Mouse (Mus musculus) heart, embryonic 13.5 days (tissue): ENCODE results near the gene Gipc2. TPM values are rescaled to one million over a fixed set of nuclear protein-coding genes. Genes with fewer than 3 reads are reported as not detected.

ENCODE experiments used
- ATAC-seq: fragments of 200-750 bp; cut with Nextera tagmentation; 2 replicates; pipeline ENCODE4 v1.8.0; 2017; ENCODE audit warnings: moderate TSS enrichment; ENCODE audit not compliant: insufficient number of reproducible peaks, low FRiP score, low TSS enrichment; ENCODE audit errors: extremely low read depth
- H3K27ac ChIP-seq: fragments of 300-500 bp; sonication (generic); replicated peaks from 2 replicates; pipeline ENCODE4 v1.5.1; 2015; ENCODE audit warnings: moderate library complexity, mild to moderate bottlenecking, inconsistent platforms
- H3K27me3 ChIP-seq: fragments of 300-500 bp; sonication (generic); replicated peaks from 2 replicates; pipeline ENCODE4 v1.6.1; 2015; ENCODE audit warnings: mild to moderate bottlenecking, inconsistent platforms
- H3K36me3 ChIP-seq: fragments of 300-500 bp; sonication (generic); 2 replicates; pipeline ENCODE4 v1.6.1; 2015; ENCODE audit warnings: mild to moderate bottlenecking, inconsistent platforms
- H3K4me1 ChIP-seq: fragments of 300-500 bp; sonication (generic); 2 replicates; pipeline ENCODE4 v1.6.1; 2015; ENCODE audit warnings: inconsistent platforms
- H3K4me2 ChIP-seq: fragments of 300-500 bp; sonication (generic); 2 replicates; pipeline ENCODE4 v1.6.1; 2015; ENCODE audit warnings: inconsistent platforms, mild to moderate bottlenecking, moderate library complexity
- H3K4me3 ChIP-seq: fragments of 300-500 bp; sonication (generic); 2 replicates; pipeline ENCODE4 v1.5.1; 2015; ENCODE audit warnings: moderate library complexity, mild to moderate bottlenecking, inconsistent platforms
- H3K9ac ChIP-seq: fragments of 300-500 bp; sonication (generic); 2 replicates; pipeline ENCODE4 v1.6.1; 2015; ENCODE audit warnings: inconsistent platforms, mild to moderate bottlenecking, moderate library complexity
- H3K9me3 ChIP-seq: fragments of 300-500 bp; sonication (generic); 2 replicates; pipeline ENCODE4 v1.6.1; 2016; ENCODE audit warnings: inconsistent platforms
- whole genome bisulfite sequencing: fragments of 180-500 bp; shearing (Covaris S2); methylation state at CpG from one replicate; pipeline ENCODE4 v1.1.7; 2015; ENCODE audit warnings: mixed read lengths; 5-methylcytosine and 5-hydroxymethylcytosine counted together
- polyA plus RNA-seq: library from polyadenylated mRNA; unstranded; fragments of >200 nt; fragmentation: Nextera tagmentation; extraction: Ambion mirVana; gene quantifications from 2 replicates; pipeline ENCODE4 v1.2.1, GENCODE M21; 2015

The Gipc2 gene
- polyA plus RNA-seq, 1 experiment from 2014 or later, result 4.6 TPM

GRCm38 (mm10) chr3:152114786-152115185, 51.2 kb downstream of the Gipc2 start:
- no peaks in the 10 kb centered on the region for H3K9me3 ChIP-seq
- peaks cover 7% of the 10 kb centered on the region; the same call in 1 of the 2 replicates for H3K27me3 ChIP-seq
- no peak overlapping the region for H3K4me3 ChIP-seq
- H3K36me3 ChIP-seq, result no peaks in the 10 kb centered on the region
- peaks cover 48% of the 10 kb centered on the region for H3K4me1 ChIP-seq
- peak; percentile 91 for ATAC-seq
- H3K9ac ChIP-seq, result no peak overlapping the region
- 7% methylated on average over 10 of the region's 10 CpGs for WGBS
- H3K27ac ChIP-seq, result peak overlapping the region; percentile 69
- H3K4me2 ChIP-seq, result peak overlapping the region; percentile 54

GRCm38 (mm10) chr3:152114222-152114621, 51.8 kb downstream of the Gipc2 start:
- Histone ChIP-seq H3K9ac (no peak overlapping the region), H3K4me3 (no peak overlapping the region), H3K4me2 (peak overlapping the region; percentile 54), H3K27me3 (peaks cover 10% of the 10 kb centered on the region; the same call in 1 of the 2 replicates), H3K36me3 (no peaks in the 10 kb centered on the region), H3K4me1 (peaks cover 45% of the 10 kb centered on the region), H3K27ac (peak overlapping the region; percentile 69), H3K9me3 (no peaks in the 10 kb centered on the region)
- 44% methylated on average over 4 of the region's 4 CpGs for WGBS
- ATAC-seq, result no peak

- WGBS, result 67% methylated on average over 7 of the region's 7 CpGs
- peaks cover 10% of the 10 kb centered on the region; the same call in 1 of the 2 replicates for H3K27me3 ChIP-seq
- no peaks in the 10 kb centered on the region for H3K36me3 ChIP-seq
- no peaks in the 10 kb centered on the region for H3K9me3 ChIP-seq
- no peak overlapping the region for H3K27ac ChIP-seq
- H3K4me1 ChIP-seq, result peaks cover 45% of the 10 kb centered on the region
- no peak overlapping the region for H3K4me3 ChIP-seq
- no peak overlapping the region for H3K4me2 ChIP-seq
- no peak overlapping the region for H3K9ac ChIP-seq
- ATAC-seq, result no peak
Measured at GRCm38 (mm10) chr3:152113496-152113895, 52.5 kb downstream of the Gipc2 start.

GRCm38 (mm10) chr3:152112664-152113063, 53.4 kb downstream of the Gipc2 start:
- peaks cover 47% of the 10 kb centered on the region for H3K4me1 ChIP-seq
- no peaks in the 10 kb centered on the region for H3K36me3 ChIP-seq
- H3K9ac ChIP-seq, result no peak overlapping the region
- no peak for ATAC-seq
- 84% methylated on average over 8 of the region's 8 CpGs for WGBS
- H3K4me3 ChIP-seq, result no peak overlapping the region
- no peaks in the 10 kb centered on the region for H3K9me3 ChIP-seq
- H3K27me3 ChIP-seq, result peaks cover 10% of the 10 kb centered on the region; the same call in 1 of the 2 replicates
- no peak overlapping the region for H3K27ac ChIP-seq
- no peak overlapping the region for H3K4me2 ChIP-seq

GRCm38 (mm10) chr3:152111482-152111881, 54.5 kb downstream of the Gipc2 start:
- H3K27ac ChIP-seq, result no peak overlapping the region
- peaks cover 10% of the 10 kb centered on the region; the same call in 1 of the 2 replicates for H3K27me3 ChIP-seq
- H3K9me3 ChIP-seq, result no peaks in the 10 kb centered on the region
- H3K36me3 ChIP-seq, result no peaks in the 10 kb centered on the region
- no peak for ATAC-seq
- H3K4me3 ChIP-seq, result 0 out of 2 replicates have a peak overlapping the region, but pooled peaks have one; percentile 8
- H3K9ac ChIP-seq, result peak overlapping the region; percentile 45; the same call in 1 of the 2 replicates
- peaks cover 59% of the 10 kb centered on the region for H3K4me1 ChIP-seq
- whole genome bisulfite sequencing, result 60% methylated on average over 4 of the region's 4 CpGs
- H3K4me2 ChIP-seq, result peak overlapping the region; percentile 52

GRCm38 (mm10) chr3:152111081-152111480, 54.9 kb downstream of the Gipc2 start:
- Histone ChIP-seq H3K27ac (no peak overlapping the region), H3K4me2 (peak overlapping the region; percentile 52), H3K9ac (peak overlapping the region; percentile 45; the same call in 1 of the 2 replicates), H3K27me3 (peaks cover 10% of the 10 kb centered on the region; the same call in 1 of the 2 replicates), H3K9me3 (no peaks in the 10 kb centered on the region), H3K36me3 (no peaks in the 10 kb centered on the region), H3K4me3 (0 out of 2 replicates have a peak overlapping the region, but pooled peaks have one; percentile 8), H3K4me1 (peaks cover 61% of the 10 kb centered on the region)
- 9% methylated on average over 9 of the region's 9 CpGs for WGBS
- no peak for ATAC-seq

- Histone ChIP-seq H3K4me1 (peaks cover 61% of the 10 kb centered on the region), H3K36me3 (no peaks in the 10 kb centered on the region), H3K4me2 (no peak overlapping the region), H3K9ac (no peak overlapping the region), H3K4me3 (no peak overlapping the region), H3K27me3 (peaks cover 10% of the 10 kb centered on the region; the same call in 1 of the 2 replicates), H3K9me3 (no peaks in the 10 kb centered on the region), H3K27ac (no peak overlapping the region)
- WGBS, result 47% methylated on average over 7 of the region's 7 CpGs
- ATAC-seq, result no peak
Measured at GRCm38 (mm10) chr3:152109260-152109587, 56.8 kb downstream of the Gipc2 start.

GRCm38 (mm10) chr3:152108560-152109259, 57.3 kb downstream of the Gipc2 start:
- Histone ChIP-seq H3K9ac (no peak overlapping the region), H3K36me3 (no peaks in the 10 kb centered on the region), H3K27ac (no peak overlapping the region), H3K9me3 (no peaks in the 10 kb centered on the region), H3K4me2 (no peak overlapping the region), H3K27me3 (peaks cover 10% of the 10 kb centered on the region; the same call in 1 of the 2 replicates), H3K4me1 (peaks cover 56% of the 10 kb centered on the region), H3K4me3 (no peak overlapping the region)
- ATAC-seq, result no peak
- 26% methylated on average over 3 of the region's 3 CpGs for WGBS

- Histone ChIP-seq H3K9me3 (no peaks in the 10 kb centered on the region), H3K4me1 (peaks cover 50% of the 10 kb centered on the region), H3K27ac (no peak overlapping the region), H3K36me3 (no peaks in the 10 kb centered on the region), H3K4me3 (no peak overlapping the region), H3K4me2 (peak overlapping the region; percentile 86), H3K27me3 (peaks cover 10% of the 10 kb centered on the region; the same call in 1 of the 2 replicates), H3K9ac (peak overlapping the region; percentile 54; the same call in 1 of the 2 replicates)
- 50% methylated on average over 5 of the region's 5 CpGs for WGBS
- ATAC-seq, result no peak
Measured at GRCm38 (mm10) chr3:152108003-152108395, 58.0 kb downstream of the Gipc2 start.

GRCm38 (mm10) chr3:152107149-152108002, 58.7 kb downstream of the Gipc2 start:
- Histone ChIP-seq H3K9me3 (no peaks in the 10 kb centered on the region), H3K4me1 (peaks cover 50% of the 10 kb centered on the region), H3K27ac (no peak overlapping the region), H3K36me3 (no peaks in the 10 kb centered on the region), H3K4me2 (peak overlapping the region; percentile 86), H3K4me3 (peak overlapping the region; percentile 52), H3K9ac (peak overlapping the region; percentile 72), H3K27me3 (peaks cover 10% of the 10 kb centered on the region; the same call in 1 of the 2 replicates)
- WGBS, result 20% methylated on average over 30 of the region's 30 CpGs
- ATAC-seq, result peak; percentile 29; the same call in 1 of the 2 replicates
